Mouse (Mus musculus): ENCODE measurements at regions not wholly inside any gene's neighbourhood (a gene's known extent, or its start where the extent isn't known, plus 50 kb on each side); places are given as distances from the start of the nearest gene placed in this dataset.

DNA sequence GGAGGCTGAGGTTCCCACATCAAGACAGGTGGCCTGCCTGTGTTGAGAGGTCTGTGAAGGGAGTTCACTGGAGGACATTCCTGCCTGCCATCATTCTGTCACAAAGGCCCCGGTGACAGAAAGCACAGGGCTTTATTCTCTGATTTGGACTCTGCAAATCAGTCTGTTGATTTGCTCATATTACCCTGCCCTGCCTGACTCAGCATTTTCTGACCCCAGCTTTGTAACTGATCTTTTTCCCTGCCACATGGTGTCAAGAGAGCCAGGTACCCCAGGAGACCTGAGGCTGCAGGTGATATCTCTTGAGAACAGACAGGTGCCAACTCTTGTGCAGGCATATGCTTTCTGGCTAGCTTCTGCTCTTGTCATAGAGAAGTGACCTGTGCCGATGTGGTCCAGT is 906.5 kb upstream of the Lrrc6 start:
- TF ChIP-seq CTCF (conservative IDR thresholded peaks at IDR 0.05 in 1 of 2, IDR thresholded peaks at IDR 0.05 in 1 of 2; ENCODE audit: low read depth in 2 of 2, low read length in 2 of 2) (no peak), USF1 (IDR thresholded peaks at IDR 0.05; ENCODE audit: low read depth, low read length) (no peak), ZKSCAN1 (IDR thresholded peaks at IDR 0.05; ENCODE audit: borderline replicate concordance, low read depth, low read length) (no peak), MAZ (IDR thresholded peaks at IDR 0.05; ENCODE audit: low read depth, low read length) (no peak), UBTF (IDR thresholded peaks at IDR 0.05; ENCODE audit: low read depth, low read length) (no peak), ZC3H11A (IDR thresholded peaks at IDR 0.05; ENCODE audit: low read depth, low read length) (no peak), MYC (IDR thresholded peaks at IDR 0.05; ENCODE audit: low read depth, low read length) (no peak), EP300 (IDR thresholded peaks at IDR 0.05; ENCODE audit: low read length) (no peak), JUND (conservative IDR thresholded peaks at IDR 0.05; ENCODE audit: low read depth, low read length) (no peak), POLR2A (IDR thresholded peaks at IDR 0.05; ENCODE audit: low read depth, low read length) (no peak), ELF1 (IDR thresholded peaks at IDR 0.05; ENCODE audit: low read depth, low read length) (no peak), MAX (IDR thresholded peaks at IDR 0.05; ENCODE audit: low read length) (no peak)

Data from CH12.LX (cell line).